Mouse (Mus musculus): ENCODE results near the gene Gjd2.

The Gjd2 gene

GRCm38 (mm10) chr2:114013295-114013771 lies at the start of gene Gjd2:
Gene Gjd2 (minus strand): TSS chr2:114013619.
- DNase-seq (ENCODE audit: inconsistent ontology term) = peak; percentile 41

- DNase-seq (ENCODE audit: inconsistent ontology term) = no peak
These were observed 46.7 kb upstream of the Gjd2 start for GRCm38 (mm10) chr2:114060071-114060591.

DNA sequence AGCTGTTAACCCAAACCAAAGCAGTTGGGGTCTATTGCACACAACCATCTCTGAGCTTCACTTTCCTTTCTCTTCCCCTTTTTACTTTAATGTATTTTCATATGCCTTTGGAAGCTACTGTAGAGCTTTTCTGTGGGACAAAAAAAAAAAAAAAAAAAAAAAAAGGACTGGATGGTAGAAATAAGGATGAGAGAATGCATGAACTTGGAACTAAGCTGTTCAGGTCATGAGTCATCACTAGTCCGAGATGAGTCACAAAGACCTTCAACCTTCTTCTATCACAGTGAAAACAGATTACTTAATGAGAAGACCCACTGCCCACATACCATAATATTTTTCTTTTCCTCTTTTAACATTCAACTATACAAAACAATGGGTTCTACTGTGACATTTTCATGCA lies 46.2 kb upstream of the Gjd2 start:
- no peak for DNase-seq (ENCODE audit: inconsistent ontology term)

DNA sequence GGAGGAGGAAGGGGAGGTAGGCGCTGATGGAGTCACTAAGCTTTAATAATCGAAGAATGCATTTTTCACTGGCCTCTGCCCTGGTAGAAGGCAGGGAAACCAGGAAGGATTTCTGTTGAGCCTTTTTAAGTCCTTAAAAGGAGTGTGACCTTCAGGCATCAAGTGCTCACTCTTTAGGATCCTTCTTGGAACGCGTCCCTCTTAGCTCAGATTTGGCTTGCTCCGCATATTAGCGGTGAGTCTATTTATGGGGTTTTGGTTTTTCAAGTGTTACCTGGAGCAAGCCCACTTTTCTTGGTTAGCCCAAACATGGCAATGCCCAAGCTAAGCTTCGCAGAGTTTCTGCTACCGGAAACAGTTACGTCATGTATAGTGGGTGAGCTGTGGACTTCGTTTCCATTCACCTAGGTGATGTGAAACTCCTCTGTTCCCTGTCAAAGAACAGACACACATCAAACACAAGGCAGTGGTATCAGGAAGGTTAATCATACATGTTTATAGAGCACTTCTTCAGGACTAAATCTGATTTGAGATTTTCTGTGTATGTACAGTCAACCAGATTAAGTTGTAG lies 44.9 kb upstream of the Gjd2 start:
- DNase-seq (ENCODE audit: inconsistent ontology term) = no peak

DNA sequence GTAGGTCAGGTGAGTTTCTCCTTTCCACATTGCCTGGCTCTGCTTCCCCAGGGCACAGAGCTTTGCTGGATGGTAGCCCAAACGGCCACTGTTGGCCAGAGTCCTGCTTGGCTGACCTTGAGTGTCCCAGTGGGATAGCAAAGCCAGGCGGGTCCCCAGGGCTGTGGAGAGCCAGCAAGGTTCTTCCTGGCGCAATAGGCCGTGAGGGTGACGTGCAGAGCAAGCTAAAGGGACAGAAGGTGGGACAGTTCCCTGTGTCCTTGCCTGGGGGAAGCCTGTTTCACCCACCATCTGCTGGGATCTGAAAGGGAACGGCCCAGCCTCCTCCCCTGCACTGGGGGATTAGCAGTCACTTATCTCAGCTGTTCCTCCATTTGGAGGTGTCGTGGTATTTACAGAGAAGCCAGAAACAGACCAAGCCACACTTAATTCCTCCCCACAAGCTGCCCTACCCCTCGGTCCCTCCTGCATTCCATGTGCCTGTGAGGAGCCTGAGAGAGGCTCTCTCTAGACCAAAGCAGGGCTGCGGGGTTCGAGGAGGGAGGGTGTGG lies 44.0 kb upstream of the Gjd2 start:
- peak; percentile 55 for DNase-seq (ENCODE audit: inconsistent ontology term)

DNA sequence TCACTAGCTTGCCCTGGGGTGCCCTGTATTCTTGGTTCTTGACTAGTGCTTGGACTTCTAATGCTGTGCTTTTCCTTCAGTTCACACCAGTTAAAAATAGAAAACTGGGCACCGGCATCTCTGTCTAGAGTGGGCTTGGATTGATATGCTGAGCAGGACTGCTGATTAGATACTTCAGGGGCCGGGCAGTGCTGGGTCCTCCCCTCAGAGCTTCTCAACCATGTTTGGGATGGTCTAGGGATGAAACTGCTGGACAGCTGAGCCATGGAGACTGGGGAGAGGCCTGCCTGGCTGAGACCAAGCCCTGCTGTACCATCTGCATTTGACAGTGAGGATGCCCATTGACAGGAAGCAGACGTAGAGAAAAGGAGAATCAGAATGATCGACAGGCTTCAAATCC lies 40.7 kb upstream of the Gjd2 start:
- no peak for DNase-seq (ENCODE audit: inconsistent ontology term)

DNA sequence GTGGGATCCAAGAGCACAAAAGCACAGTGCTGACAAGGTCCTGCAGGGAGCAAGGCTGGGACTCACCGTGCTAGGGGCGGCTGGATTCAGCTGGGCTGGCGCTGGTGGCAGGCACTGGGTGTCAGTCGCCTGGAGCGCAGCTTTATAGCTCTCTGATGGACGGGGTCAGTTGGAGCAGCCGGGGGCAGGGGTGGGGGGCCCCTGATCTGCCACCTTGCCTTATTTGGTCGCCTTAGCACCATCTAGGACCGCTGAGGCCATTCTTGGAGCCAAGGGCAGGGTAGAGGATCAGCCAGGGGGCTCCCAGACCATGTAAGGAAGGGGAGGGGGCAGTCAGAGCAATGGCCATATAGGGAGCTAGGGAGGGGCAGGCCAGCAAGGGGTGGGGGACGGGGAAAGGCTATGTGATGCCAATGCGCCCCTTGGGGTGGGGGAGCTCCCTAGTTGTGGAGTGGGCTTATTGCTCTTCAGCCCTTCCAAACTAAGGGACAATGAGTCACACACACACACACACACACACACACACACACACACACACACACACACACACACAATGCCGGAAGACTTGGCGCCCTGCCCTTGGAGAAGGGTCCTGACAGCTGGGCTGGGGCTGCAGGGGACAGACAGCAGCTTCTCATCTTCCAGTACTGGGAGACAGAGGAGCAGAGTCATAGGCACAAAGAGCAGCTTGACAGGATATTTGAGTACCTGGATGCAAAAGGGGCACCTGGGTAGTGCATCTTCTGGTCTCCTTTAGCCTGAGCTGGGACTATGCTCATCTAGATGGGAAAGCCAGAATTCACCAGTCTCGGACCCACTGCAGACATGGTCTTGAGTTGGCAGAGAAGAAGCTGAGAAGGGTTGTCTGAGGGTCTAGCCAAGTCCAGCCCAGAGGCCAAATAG lies 39.5 kb upstream of the Gjd2 start, which contains the start of gene Actc1:
Gene Actc1 (minus strand): TSS at position 853 of the 903 bp plus-strand sequence.
- no peak for DNase-seq (ENCODE audit: inconsistent ontology term)

GRCm38 (mm10) chr2:114051871-114052241 lies 38.4 kb upstream of the Gjd2 start:
- DNase-seq (ENCODE audit: inconsistent ontology term) = no peak

DNA sequence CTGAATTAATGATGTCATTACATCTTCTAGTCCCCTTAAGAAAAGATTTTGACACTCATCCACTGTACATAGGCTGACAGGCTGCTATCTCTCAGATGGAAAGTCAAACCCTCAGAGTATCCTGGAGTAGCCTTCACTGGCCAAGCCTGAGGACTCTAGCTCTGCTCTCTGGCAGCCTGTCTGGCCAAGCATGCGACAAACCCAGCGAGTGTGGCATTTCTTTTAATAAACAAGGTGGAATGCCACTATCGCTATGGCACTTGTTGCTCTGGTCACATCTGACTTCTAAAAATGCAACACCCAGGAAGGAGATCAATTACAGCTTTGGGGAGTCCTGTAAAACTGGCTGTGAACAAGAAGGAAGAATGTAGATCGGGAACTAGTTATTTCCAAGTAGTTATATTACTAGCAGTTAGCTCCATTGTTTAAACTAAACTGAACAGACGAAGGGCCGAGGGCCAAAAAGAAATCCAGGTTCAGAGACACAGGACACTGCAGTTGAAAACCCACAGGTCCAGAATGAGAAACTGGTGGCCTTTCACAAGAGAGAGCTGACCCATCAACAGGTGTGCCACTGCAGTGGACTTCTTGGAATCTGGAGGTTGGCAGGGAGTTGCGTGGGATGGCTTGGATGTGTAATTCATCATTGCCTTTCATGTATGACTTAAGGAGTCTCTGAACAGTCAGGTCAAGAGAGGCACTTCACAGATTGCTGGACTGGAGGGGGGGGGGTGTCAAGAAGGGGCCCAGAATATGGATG lies 37.9 kb upstream of the Gjd2 start:
- DNase-seq (ENCODE audit: inconsistent ontology term) = no peak

GRCm38 (mm10) chr2:114050150-114050549 lies 36.7 kb upstream of the Gjd2 start:
- no peak for DNase-seq (ENCODE audit: inconsistent ontology term)

GRCm38 (mm10) chr2:114049372-114049771 lies 36.0 kb upstream of the Gjd2 start:
- DNase-seq (ENCODE audit: inconsistent ontology term) = no peak

DNA sequence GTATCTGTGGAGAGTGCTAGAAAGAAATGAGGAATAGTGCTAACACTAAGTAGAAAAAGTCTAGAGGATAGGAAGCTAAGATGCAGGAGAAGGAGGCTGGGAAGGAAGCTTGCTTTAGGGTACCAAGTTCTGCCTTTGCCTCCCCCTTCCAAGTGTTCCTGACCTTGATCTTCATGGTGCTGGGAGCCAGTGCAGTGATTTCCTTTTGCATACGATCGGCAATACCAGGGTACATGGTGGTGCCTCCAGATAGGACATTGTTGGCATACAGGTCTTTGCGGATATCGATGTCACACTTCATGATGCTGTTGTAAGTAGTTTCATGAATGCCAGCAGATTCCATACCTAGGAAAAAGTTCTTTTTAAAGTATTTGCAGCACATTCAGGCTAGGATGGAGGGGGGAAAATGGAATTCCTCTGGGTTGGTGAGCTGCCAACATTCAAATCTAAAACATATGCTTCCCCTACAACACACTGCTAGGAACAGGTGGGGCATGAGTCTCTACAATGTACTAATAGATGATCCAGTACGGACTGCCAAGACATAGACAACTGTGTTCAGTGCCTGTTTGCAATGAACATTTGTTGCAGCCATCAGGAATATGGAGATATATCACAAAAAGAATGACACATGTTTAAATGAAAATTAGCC lies 34.7 kb upstream of the Gjd2 start:
- peak; percentile 4 for DNase-seq (ENCODE audit: inconsistent ontology term)

DNA sequence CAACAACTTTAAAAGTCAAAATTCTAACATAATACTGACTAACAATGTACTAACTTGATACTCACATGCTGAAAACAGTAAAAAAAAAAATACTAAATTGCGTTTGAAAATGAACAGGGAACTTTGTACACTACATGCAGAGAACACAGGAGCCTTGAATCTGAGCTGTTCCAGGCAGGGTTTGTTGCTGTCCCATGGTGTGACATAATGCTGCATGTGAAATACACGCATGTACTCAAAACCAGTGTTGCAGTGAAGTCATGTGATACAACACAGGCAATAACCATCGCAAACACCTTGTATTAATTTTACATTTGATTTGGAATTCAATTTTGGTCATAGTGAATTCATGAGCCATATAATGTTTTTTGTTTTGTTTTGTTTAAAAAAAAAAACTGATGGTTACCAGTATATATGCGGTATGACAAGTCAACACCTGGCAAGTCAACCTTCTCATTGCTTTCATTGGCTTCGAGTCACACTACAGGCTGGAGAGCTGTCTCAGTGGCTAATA lies 32.8 kb upstream of the Gjd2 start:
- DNase-seq (ENCODE audit: inconsistent ontology term) = no peak

DNA sequence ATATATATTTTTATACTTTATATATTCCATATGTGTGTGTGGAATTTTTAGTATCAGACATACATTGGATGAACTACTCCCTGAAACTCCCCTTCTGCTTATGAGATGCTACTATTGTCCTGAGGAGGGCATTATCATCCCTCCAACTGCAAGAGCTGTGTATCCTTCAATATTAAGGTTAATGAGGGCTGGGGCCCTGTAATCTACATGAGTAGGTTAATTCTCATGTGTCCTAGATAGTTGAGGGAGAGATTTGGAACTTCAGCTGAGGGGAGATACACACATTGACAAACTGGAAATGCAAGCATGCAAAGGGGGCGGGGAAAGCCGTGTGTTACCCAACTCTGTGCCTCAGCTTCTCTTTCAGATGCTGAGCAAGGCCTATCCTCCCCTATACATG lies 24.5 kb upstream of the Gjd2 start:
- no peak for DNase-seq (ENCODE audit: inconsistent ontology term)

DNA sequence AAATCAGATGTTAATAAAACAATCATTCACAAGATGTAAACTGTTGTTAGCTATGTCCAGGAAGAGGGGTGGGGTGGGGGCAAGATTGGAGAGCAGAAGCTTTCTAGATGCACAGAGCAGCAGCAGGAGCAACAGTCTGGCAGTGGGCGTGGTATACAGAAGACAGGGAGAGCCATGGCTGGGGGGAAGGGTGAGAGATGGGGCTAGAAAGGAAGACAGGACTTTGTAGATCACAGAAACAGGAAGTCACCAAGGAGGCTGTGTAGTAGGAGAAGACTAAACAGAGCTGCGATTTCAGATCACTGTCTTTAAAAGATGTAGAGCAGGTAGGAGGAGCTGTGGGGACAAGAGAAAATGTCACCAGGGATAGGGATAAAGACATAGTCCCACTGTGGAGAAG lies 18.8 kb upstream of the Gjd2 start:
- no peak for DNase-seq (ENCODE audit: inconsistent ontology term)

- no peak for DNase-seq (ENCODE audit: inconsistent ontology term)
These were observed 10.0 kb upstream of the Gjd2 start for GRCm38 (mm10) chr2:114023383-114023782.

- no peak for DNase-seq (ENCODE audit: inconsistent ontology term)
These were observed 6.8 kb upstream of the Gjd2 start for GRCm38 (mm10) chr2:114020210-114020563.

GRCm38 (mm10) chr2:114019474-114020209 lies 6.2 kb upstream of the Gjd2 start:
- no peak for DNase-seq (ENCODE audit: inconsistent ontology term)

DNA sequence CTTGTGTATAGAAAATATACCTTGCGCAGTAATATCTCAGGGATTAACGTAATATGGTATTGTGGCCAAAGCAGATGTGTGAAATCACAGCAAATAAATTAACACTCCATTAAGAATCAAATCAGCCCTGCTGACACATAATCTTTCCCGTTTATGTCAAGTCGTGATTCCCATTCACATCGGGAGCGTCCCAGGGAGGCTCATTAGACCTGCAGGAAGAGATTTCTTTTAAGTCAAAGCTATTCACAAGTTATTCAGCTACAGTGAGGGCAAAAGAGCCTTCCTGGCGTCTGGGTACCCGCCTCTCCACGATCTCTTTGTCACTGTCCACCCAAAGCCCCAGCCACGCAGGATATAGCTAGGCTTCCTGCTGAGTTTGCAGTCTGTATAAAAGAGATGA lies 4.7 kb upstream of the Gjd2 start:
- DNase-seq (ENCODE audit: inconsistent ontology term) = no peak

DNA sequence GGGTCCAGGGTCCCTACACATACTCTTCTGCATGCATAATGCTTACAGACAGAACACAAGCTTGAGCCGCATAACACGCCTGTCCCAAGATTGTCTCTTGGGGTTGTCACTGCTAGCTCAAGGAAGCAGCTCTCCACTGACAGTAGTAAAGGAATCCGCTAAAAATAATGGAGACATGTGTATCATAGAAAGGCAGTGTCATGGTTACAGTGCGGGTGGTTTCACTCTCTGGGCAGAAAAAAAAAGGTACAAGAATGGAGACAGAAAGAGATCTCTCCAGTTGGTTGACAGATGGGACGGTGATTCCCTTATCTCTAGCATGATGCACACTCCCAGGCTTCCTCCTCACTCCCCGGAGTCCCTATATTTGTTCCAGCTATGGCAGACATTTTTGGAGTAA lies 1.4 kb upstream of the Gjd2 start:
- DNase-seq (ENCODE audit: inconsistent ontology term) = no peak

GRCm38 (mm10) chr2:114013846-114014245 lies 427 bp upstream of the Gjd2 start:
- DNase-seq (ENCODE audit: inconsistent ontology term) = no peak
